Mouse (Mus musculus) intestine, embryonic 14.5 days (tissue): ENCODE data around the gene Nanp. TPM values are rescaled to one million over a fixed set of nuclear protein-coding genes. Genes with fewer than 3 reads are reported as not detected.

Experiments
- ATAC-seq: fragments of 200-750 bp; cut with Nextera tagmentation; replicated peaks from 2 replicates; pipeline ENCODE4 v1.8.0; 2017; ENCODE audit warnings: low read depth, moderate number of reproducible peaks, moderate TSS enrichment, moderate library complexity; ENCODE audit not compliant: low FRiP score, low TSS enrichment
- DNase-seq: peaks from one replicate; pipeline ENCODE4 v3.0.0-alpha.2; 2018; ENCODE audit warnings: low spot score
- H3K27ac ChIP-seq: fragments of 300-500 bp; sonication (generic); 2 replicates; pipeline ENCODE4 v1.5.1; 2014; ENCODE audit warnings: low read depth, mild to moderate bottlenecking, control low read depth
- H3K27me3 ChIP-seq: fragments of 300-500 bp; sonication (generic); replicated peaks from 2 replicates; pipeline ENCODE4 v1.6.1; 2014; ENCODE audit warnings: low read length, control low read depth; ENCODE audit not compliant: control insufficient read depth, insufficient read depth
- H3K36me3 ChIP-seq: fragments of 300-500 bp; sonication (generic); 2 replicates; pipeline ENCODE4 v1.6.1; 2014; ENCODE audit warnings: low read length, control low read depth; ENCODE audit not compliant: control insufficient read depth, insufficient read depth
- H3K4me1 ChIP-seq: fragments of 300-500 bp; sonication (generic); replicated peaks from 2 replicates; pipeline ENCODE4 v1.6.1; 2014; ENCODE audit warnings: low read length, control low read depth, mixed read lengths; ENCODE audit not compliant: control insufficient read depth, insufficient read depth
- H3K4me2 ChIP-seq: fragments of 300-500 bp; sonication (generic); 2 replicates; pipeline ENCODE4 v1.6.1; 2014; ENCODE audit warnings: low read length
- H3K4me3 ChIP-seq: fragments of 300-500 bp; sonication (generic); 2 replicates; pipeline ENCODE4 v1.5.1; 2014; ENCODE audit warnings: low read depth, low read length, control low read depth, mixed read lengths
- H3K9ac ChIP-seq: fragments of 300-500 bp; sonication (generic); 2 replicates; pipeline ENCODE4 v1.6.1; 2014; ENCODE audit warnings: mild to moderate bottlenecking, low read length
- H3K9me3 ChIP-seq: fragments of 300-500 bp; sonication (generic); 2 replicates; pipeline ENCODE4 v1.6.1; 2016; ENCODE audit warnings: low read length, control low read depth; ENCODE audit not compliant: control insufficient read depth
- WGBS: fragments of 180-500 bp; shearing (Covaris S2); extraction: QIAGEN DNeasy Blood & Tissue Kit; methylation state at CpG from one replicate; pipeline ENCODE4 v1.1.7; 2014; 5-methylcytosine and 5-hydroxymethylcytosine counted together
- polyA plus RNA-seq: library from polyadenylated mRNA; unstranded; fragments of >200 nt; fragmentation: Nextera tagmentation; extraction: Ambion mirVana; gene quantifications from 2 replicates; pipeline ENCODE4 v1.2.1, GENCODE M21; 2014

The Nanp gene
- polyA plus RNA-seq, 1 experiment from 2014 or later, result 51.4 TPM

DNA sequence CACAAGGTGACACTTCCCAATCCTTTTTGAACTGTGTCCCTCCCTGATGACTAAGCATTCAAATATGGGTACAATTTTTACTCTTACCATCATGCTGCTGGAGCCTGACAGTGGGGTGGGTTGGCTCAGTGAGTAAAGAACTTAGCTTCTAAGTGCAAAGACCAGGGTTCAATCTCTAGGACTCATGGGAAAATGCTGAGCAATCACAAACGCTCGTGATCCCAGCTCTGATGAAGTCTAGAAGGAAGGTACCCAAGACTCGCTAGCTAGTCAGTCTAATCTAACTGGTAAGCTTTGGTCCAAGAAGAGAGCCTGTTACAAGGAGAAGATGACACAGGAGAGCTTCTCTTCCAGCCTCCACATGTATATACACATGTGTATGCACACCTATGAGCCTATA is 4.8 kb downstream of the Nanp start:
- Histone ChIP-seq H3K4me2 (no peak overlapping the region), H3K27ac (no peak overlapping the region), H3K36me3 (0 out of 2 replicates have a peak, but pooled peaks cover under 1% of the 10 kb centered on the region), H3K9me3 (no peaks in the 10 kb centered on the region), H3K27me3 (no peaks in the 10 kb centered on the region), H3K4me1 (peaks cover 13% of the 10 kb centered on the region), H3K4me3 (no peak overlapping the region), H3K9ac (no peak overlapping the region)
- DNase-seq (no peak), ATAC-seq (no peak)
- WGBS, result 90% methylated on average over 3 of the region's 3 CpGs

DNA sequence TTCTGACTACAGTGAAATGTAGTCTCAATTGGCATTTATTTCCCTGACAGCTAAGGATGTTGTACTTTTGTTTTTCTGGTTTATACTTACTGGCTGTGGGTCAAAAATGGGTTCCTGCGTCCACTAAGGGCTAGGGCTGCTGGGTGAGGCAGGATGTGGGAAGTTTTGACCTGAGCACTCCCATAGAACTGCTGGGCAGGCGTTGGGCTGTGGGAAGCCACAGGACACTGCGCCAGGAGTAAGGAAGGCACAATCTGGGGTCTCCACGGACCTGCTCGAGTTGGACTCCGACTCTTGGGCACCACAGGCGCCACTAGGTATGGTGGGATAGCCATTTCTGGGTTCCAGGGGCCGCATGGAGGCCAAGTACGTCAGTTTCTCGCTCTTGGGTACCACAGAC is 18.0 kb downstream of the Nanp start:
- no peak overlapping the region for H3K4me3 ChIP-seq
- no peaks in the 10 kb centered on the region for H3K9me3 ChIP-seq
- no peak overlapping the region for H3K27ac ChIP-seq
- DNase-seq (no peak), ATAC-seq (no peak)
- no peak overlapping the region for H3K9ac ChIP-seq
- no peak overlapping the region for H3K4me2 ChIP-seq
- 87% methylated on average over 10 of the region's 10 CpGs for WGBS
- no peaks in the 10 kb centered on the region for H3K4me1 ChIP-seq
- H3K36me3 ChIP-seq, result 0 out of 2 replicates have a peak, but pooled peaks cover 4% of the 10 kb centered on the region
- H3K27me3 ChIP-seq, result no peaks in the 10 kb centered on the region

DNA sequence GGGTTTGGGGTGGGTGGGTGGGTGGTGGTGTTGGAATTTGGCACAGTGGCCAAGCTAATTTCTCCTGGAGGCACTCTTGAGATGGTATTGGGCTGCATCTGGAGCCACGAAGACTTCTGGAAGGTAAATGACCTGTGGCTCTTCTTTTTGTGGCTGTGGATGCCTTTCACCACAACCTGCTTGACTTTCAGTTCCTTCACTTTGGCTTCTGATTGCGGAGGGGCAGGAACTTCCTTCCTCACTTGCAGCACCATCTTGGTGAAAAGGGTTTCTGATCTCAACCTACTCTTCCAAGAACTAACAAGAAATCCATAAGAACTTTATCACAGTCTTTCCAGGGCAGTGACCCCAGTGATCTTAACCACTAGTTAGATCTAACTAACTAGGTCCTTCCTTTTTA is 23.9 kb downstream of the Nanp start:
- no peak overlapping the region for H3K4me3 ChIP-seq
- H3K4me2 ChIP-seq, result no peak overlapping the region
- no peak overlapping the region for H3K27ac ChIP-seq
- no peaks in the 10 kb centered on the region for H3K4me1 ChIP-seq
- H3K9ac ChIP-seq, result no peak overlapping the region
- no peaks in the 10 kb centered on the region for H3K27me3 ChIP-seq
- H3K9me3 ChIP-seq, result no peaks in the 10 kb centered on the region
- ATAC-seq (no peak), DNase-seq (no peak)
- 76% methylated on average over 2 of the region's 2 CpGs for WGBS
- H3K36me3 ChIP-seq, result no peaks in the 10 kb centered on the region

DNA sequence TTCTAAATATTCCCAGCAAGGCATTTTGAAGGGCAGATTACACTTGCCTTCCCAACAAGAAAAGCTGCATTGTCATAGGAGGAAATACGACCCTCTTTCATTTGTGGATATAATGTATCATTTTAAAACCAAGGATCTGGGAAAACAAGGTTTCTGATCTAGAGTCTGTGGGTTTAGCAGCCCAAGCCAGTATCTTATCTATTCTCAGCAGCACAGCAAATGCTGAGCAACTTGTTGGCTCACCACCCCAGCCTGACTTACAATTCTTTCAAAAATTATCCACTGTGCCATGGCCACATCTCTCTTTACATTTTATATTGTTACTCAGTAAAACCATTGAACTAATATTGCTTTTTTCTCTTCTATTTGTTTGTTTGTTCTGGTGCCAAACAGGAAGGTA is 27.9 kb downstream of the Nanp start:
- Histone ChIP-seq H3K4me1 (peaks cover 9% of the 10 kb centered on the region), H3K4me3 (no peak overlapping the region), H3K27ac (no peak overlapping the region), H3K9ac (no peak overlapping the region), H3K4me2 (no peak overlapping the region), H3K9me3 (no peaks in the 10 kb centered on the region), H3K27me3 (no peaks in the 10 kb centered on the region), H3K36me3 (no peaks in the 10 kb centered on the region)
- WGBS, result 62% methylated on average over 1 of the region's 1 CpGs
- ATAC-seq, result no peak
- no peak for DNase-seq

DNA sequence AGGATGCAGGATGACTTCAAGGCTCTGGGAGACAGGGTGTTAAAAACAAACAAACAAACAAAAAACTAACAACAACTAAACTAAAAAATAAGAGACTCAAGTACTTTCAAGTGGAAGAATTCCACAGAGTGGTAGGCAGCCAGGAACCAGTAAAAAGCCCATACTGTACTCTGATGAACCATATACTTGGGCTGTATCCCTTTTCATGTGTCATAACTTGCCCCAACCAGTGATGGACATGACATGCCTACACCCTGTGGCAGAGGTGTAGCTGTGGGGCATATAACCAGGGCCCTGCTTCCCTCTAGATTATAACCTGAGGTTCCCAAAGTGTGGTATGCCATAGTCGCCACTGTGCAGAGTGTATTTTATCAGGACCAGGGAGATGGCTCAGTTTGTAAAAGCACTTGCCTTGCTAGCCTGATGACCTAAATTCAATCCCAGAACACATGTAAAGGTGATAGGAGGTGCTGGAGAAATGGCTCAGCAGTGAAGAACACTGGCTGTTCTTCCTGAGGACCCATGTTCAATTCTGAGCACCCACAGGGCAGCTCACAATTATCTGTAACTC is 29.6 kb downstream of the Nanp start:
- DNase-seq, result no peak
- 78% methylated on average over 1 of the region's 1 CpGs for WGBS
- H3K4me2 ChIP-seq, result peak overlapping the region; percentile 83
- H3K4me3 ChIP-seq, result peak overlapping the region; percentile 66
- H3K27me3 ChIP-seq, result no peaks in the 10 kb centered on the region
- no peak overlapping the region for H3K9ac ChIP-seq
- no peaks in the 10 kb centered on the region for H3K9me3 ChIP-seq
- ATAC-seq, result peak; percentile 76
- no peak overlapping the region; the same call in 1 of the 2 replicates for H3K27ac ChIP-seq
- H3K36me3 ChIP-seq, result no peaks in the 10 kb centered on the region
- H3K4me1 ChIP-seq, result peaks cover 9% of the 10 kb centered on the region

DNA sequence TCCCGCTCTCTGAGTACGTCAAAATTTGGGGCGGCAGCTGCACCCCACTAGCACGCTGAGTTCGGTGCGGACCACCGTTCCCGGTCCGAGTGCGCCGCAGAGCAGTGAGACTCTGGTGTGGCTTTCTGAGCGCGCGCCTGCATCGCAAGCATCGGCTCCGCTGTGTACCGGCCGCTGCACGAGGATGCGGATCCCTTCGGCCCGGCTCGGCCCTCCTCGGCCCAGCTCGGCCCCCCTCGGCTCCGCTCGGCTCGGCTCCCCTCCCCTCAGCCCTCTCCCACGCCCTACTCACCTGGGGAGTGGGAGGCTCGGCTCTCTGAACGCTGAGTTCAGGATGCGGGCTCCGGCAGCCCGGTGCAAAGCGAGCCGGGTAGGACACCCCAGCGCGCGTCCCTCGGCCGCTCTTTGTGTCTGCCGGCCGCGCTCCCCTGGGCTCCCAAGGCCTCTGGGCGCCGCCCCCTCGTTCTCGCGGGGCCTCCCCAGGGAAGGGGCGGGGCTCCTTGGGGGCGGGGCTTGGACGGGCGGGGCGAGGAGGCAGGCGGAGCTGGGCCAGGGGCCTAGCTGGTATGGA is 30.2 kb downstream of the Nanp start:
- peak; percentile 96 for ATAC-seq
- peaks cover 12% of the 10 kb centered on the region for H3K4me1 ChIP-seq
- H3K9me3 ChIP-seq, result no peaks in the 10 kb centered on the region
- under 1% methylated on average over 51 of the region's 57 CpGs for WGBS
- no peaks in the 10 kb centered on the region for H3K27me3 ChIP-seq
- H3K9ac ChIP-seq, result peak overlapping the region; percentile 78
- DNase-seq, result peak; percentile 92
- no peaks in the 10 kb centered on the region for H3K36me3 ChIP-seq
- H3K27ac ChIP-seq, result peak overlapping the region; percentile 57
- H3K4me2 ChIP-seq, result peak overlapping the region; percentile 83
- peak overlapping the region; percentile 66 for H3K4me3 ChIP-seq

DNA sequence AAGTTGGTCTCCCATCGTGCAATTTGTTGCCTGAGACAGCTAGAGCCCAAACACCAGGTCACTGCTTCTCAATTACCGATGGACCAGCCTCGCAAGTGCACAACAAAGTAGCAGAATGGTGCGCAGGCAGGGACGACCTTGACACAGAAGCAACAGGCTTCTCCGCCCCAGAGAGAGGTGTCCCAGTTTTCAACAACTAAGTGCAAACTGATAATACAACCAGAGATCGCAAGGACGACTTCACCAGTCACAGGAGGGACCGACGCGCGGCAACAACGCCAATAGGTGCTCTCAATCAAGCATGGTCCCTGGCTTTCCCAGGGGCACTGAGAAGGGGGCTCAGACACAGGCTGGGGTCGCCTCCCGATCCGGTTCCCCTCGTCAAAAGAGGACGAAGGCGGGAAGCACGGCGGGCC is 30.7 kb downstream of the Nanp start:
- H3K27me3 ChIP-seq, result no peaks in the 10 kb centered on the region
- DNase-seq, result no peak
- peak; percentile 44 for ATAC-seq
- H3K36me3 ChIP-seq, result no peaks in the 10 kb centered on the region
- peak overlapping the region; percentile 66 for H3K4me3 ChIP-seq
- under 1% methylated on average over 21 of the region's 21 CpGs for WGBS
- H3K4me1 ChIP-seq, result peaks cover 12% of the 10 kb centered on the region
- peak overlapping the region; percentile 57 for H3K27ac ChIP-seq
- H3K4me2 ChIP-seq, result peak overlapping the region; percentile 83
- peak overlapping the region; percentile 78 for H3K9ac ChIP-seq
- no peaks in the 10 kb centered on the region for H3K9me3 ChIP-seq

DNA sequence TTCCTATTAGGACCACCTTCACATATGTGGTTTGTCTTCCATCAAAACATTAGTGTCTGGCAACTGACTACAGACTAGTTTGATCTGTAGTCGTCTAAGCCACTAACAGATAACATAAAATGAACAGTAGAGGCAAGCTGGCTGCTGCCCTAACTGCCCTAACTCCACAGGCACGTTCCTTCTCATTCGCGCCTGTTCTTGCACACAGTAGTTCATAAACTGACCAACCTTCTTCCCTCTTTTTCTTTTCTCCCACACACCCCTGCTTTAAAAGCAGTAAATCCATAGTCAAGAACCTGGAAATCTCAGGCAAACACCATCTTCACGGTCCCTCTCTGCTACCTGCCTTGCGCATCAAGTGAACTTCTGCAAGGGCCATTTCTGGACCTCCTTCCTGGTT is 31.2 kb downstream of the Nanp start:
- no peaks in the 10 kb centered on the region for H3K27me3 ChIP-seq
- 33% methylated on average over 6 of the region's 6 CpGs for WGBS
- H3K4me2 ChIP-seq, result peak overlapping the region; percentile 83
- peak overlapping the region; percentile 66 for H3K4me3 ChIP-seq
- DNase-seq (no peak), ATAC-seq (no peak)
- H3K27ac ChIP-seq, result no peak overlapping the region
- H3K4me1 ChIP-seq, result peaks cover 12% of the 10 kb centered on the region
- no peaks in the 10 kb centered on the region for H3K36me3 ChIP-seq
- H3K9ac ChIP-seq, result peak overlapping the region; percentile 78
- no peaks in the 10 kb centered on the region for H3K9me3 ChIP-seq
